Mouse (Mus musculus) mouse embryonic stem cell (cell line): Measurements from ENCODE around the gene Rnps1.
"Not testable (repeated sequence)": the region's sequence is repeated elsewhere in the genome, so short reads cannot be mapped to it uniquely, and the experiment has no call there.

ENCODE experiments used
- in situ Hi-C, 2 experiments: fragments of 300-500 bp; cut with MboI; formaldehyde crosslinking; loops; 1 replicate in 1 of 2; 3 replicates in 1 of 2; pipeline ENCODE4 v1.14.3; 2019 to 2020; ENCODE audit warnings: low sequenced_read_pairs in 2 of 2, low pct_unique_long_range_greater_than_20kb in 1 of 2, mixed read lengths in 1 of 2; ENCODE audit not compliant: unreplicated experiment in 1 of 2

The Rnps1 gene

DNA sequence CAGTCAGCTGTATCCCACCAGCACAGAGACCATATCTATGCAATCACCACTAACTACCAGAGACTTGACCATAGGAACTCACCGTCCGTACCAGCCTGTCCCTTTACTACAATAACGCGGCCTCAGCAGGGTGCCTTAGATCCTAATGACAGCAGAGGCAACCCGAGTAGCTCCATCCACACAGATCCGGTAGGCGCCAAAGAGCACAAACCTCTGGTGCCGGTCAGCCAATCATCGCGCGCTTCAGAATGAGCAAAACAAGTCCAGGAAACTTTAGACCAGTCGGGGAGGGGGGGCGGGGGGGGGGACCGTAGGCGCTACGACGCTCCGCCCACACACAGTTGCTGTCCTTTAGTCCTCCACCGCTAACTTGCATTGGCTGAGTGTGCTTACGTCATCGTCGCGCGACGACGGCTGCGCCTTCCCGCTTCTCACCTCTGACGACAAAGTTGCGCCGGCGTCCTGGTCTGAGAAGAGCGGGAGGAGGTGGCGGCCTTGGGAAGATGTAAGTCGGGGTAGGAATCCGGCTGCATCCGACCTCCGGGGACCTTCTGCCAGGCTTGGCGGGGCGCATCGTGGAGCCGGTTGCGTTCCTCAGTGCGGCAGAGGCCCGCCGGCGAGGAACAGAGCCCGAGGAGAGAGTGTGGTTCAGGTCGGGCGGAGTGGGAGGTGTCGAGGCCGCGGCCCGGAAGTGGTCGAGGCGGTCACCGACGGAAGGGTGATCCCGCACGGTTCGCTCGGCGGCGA is at the start of gene Rnps1:
Gene Rnps1, plus strand, starts transcription at position 336 of the 747 bp plus-strand sequence.
- in situ Hi-C loops = no loop called here

DNA sequence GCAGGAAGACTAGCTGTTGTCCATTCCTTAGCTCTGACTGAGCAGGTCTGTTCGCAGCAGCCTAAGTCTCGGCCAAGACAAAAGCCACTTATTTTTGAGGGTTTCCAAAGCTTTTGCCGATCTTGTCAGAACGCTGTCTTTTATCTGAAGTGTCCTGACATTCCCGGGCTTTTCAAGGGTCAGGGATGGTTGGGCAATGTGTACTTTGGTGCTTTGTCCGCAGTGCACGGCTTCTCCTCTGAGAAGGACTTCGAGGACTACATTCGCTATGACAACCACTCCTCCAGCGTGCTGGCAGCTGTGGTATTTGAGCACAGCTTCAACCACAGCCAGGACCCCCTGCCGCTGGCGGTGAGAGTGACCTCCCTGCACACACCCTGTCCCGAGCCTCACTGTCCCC is 48.5 kb upstream of the Rnps1 start:
- in situ Hi-C loops = no loop called here

- in situ Hi-C loops = no loop called here
Observed at GRCm38 (mm10) chr17:24375094-24375712, 39.2 kb upstream of the Rnps1 start.

DNA sequence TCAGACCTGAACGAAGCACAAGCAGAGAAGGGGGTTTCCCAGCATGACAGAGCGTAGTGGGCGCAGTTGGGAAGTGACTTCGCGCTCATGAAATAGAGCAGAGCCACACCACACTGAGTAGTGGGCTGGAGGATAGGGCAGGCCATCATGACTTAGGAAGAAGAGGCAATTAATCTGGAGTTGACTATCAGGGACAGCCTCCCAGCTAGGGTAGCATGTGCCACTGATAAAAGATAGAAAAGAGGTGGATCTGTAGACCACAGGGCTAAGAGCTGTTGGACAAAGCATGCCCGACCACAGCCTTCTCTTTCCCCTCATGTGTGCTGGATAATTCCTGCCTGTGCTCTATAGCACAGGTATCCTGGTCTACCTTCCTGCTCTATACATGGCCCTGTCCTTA is 38.5 kb upstream of the Rnps1 start:
- in situ Hi-C loops = no loop called here

- in situ Hi-C loops = no loop called here
Observed at GRCm38 (mm10) chr17:24378496-24378895, 35.9 kb upstream of the Rnps1 start.

DNA sequence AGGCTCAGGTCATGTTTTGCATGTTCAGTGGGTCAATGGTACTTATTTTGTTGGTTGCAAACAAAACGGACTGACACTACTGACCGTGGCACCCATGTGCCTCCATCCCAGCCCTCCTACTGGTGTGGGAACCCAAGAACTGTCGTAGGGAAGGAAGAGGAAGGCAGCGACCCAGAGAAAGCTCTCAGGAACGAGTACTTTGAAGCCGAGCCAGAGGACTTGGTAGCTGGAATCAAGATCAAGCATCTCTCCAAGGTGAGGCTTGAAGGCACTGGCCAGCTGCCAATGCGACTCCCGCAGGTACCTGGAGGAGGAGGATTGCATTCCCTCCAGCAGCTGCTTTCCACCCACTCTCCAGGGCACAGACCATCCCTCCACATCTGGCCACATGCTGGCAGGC is 30.6 kb upstream of the Rnps1 start:
- in situ Hi-C loops = no loop called here

DNA sequence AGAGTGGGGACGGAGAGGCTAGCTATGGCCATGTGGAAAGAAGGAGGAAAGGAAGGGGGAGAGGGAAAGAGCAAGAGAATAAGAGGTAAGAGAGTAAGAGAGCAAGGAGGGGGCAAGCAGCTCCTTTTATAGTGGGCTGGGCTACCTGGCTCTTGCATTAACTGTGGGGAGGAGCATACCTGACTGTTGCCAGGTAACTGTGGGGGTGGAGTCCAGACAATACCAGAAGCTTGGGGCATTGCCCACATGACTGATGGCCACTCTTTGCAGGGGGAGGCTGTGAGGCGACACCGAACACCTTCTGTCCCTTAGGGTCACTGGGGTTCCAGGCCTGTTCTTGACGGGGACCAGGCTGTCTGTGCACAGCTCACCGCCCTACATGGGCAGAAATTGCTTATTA is 25.7 kb upstream of the Rnps1 start:
- in situ Hi-C loops = no loop called here

DNA sequence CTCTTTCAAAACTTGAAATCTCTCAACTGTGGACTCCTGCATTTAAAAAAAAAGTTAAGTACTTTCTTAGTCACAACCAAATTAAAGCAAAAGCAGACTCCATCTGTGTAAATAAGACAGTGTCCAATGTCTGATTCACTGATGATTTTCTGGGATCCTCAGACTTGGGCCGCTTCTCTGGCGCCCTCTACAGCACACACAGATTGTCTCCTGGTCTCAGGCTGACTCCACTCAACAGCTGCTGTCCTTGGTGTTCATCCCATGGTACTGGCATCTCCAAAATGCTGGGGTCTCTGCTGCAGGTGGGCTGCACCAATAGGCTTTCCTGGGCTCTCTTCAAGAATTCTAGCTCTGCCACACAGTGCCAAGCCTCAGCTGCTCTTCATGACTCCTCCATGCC is 24.5 kb upstream of the Rnps1 start:
- in situ Hi-C loops = no loop called here

- in situ Hi-C loops = no loop called here
Observed at GRCm38 (mm10) chr17:24391149-24391548, 23.2 kb upstream of the Rnps1 start.

DNA sequence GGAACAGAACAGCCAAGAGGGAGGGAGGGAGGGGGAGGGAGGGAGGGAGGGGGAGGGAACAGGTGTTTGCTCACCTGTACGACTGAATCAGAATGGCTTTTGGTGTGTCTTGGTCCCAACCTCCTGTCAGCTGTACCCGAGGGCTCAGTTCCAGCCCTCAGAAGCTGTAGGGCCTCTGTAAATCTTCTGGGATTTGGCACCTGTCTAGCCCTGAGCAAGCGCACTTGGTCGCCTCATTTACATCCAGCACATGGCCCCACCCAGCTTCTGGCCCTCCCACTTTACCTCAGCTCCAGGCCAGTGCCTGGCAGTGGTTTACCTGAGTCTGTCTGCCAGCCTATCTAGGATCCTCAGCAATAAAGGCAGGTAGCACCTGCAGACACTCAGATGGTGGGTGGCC is 20.8 kb upstream of the Rnps1 start:
- in situ Hi-C loops = no loop called here

GRCm38 (mm10) chr17:24394456-24394855 is 19.9 kb upstream of the Rnps1 start:
- in situ Hi-C loops = no loop called here

GRCm38 (mm10) chr17:24402371-24402770 is 12.0 kb upstream of the Rnps1 start:
- in situ Hi-C loops = no loop called here

DNA sequence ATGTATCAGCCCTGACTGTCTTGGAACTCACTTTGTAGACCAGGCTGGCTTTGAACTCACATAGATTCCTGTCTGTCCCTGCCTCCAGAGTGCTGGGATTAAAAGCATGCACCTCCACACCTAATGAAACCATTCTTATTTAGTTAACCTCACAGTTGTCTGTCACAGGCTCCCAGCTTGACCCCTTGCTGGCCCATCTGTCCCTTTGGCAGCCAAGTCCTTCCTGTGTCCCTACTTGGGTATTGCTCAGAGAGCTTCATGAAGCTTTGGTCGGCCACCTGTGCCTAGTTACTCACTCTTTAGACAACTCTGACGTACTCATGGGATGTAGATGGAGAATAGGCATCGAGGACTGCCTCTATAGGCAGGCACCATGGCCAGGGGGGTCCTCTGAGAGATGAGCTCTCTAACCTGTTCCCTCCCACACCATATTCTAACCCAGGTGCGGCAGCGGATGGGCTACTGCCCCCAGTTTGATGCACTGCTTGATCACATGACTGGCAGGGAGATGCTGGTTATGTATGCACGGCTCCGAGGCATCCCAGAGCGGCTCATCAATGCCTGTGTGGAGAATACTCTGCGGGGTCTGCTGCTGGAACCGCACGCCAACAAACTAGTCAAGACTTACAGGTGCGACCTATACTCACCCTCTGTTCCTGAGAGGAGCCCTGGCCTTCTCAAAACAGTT is 7.1 kb upstream of the Rnps1 start:
- in situ Hi-C loops = no loop called here

GRCm38 (mm10) chr17:24413557-24414211 is 681 bp upstream of the Rnps1 start:
- in situ Hi-C loops = no loop called here

- in situ Hi-C loops = no loop called here
Observed at GRCm38 (mm10) chr17:24415011-24415410, 646 bp downstream of the Rnps1 start.

DNA sequence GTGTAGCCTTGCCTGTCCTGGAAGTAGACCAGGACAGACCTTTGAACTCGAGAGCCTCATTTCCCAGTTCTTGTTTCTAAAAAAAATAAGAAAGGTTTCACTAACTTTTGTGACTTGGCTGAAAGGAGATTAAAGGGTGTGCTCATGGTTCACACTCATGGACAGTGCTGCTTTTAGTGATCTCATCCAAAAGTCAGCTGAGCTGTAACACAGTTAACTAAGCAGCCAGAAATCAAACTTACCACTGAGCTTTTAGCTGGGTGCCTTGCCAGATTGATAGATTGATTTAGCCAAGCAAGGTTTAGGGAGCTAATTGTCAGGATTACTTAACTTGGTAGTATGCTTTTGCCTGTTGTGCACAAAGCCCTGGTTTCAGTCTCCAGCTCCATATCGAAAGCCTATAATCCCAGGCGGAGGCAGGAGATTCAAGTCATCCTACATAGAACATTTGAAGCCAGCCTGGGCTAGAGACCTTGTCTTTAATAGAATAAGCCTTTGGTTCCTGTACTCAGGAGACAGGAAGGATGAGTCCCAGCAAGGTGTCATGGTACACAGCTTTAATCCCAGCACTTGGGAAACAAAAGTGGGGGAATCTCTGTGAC is 1.8 kb downstream of the Rnps1 start:
- in situ Hi-C loops = no loop called here

DNA sequence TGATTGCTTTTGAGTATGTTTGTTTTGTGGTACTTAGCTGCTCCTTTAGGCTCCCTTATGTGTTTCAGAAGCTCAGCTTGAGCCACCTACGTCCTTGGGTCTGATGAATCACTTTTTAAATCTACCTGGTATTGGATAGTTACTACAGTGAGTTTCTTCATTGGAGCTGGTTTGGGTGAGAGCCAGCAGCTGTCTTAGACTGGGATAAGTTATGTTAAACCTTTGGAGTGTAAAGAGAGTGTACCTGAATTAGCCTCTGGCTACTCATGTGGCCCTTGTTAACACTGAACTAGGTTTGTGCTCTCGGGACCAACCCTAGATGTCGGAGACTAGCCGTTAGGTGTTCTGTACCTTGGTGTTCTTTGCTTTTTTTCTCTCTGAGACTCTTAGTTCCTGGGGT is 8.7 kb downstream of the Rnps1 start:
- in situ Hi-C loops = no loop called here

DNA sequence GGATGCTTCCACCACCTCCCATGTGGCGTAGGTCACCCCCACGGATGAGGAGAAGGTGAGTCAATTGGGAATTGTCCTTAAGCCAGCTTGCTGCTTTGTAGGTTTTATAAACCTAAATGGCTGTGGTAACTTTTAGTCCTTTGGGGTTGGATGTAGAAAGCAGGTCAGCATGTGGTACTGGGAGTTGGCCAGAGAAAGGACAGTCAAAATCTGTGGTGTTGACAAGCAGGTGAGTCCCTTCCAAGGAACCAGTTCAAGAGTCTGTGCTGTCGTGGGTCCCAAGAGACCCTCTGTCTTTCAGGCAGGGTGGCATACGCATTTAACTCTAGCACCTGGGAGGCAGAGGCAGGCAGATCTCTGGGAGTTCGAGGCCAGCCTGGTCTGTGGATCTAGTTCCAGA is 10.1 kb downstream of the Rnps1 start:
- in situ Hi-C loops = no loop called here

DNA sequence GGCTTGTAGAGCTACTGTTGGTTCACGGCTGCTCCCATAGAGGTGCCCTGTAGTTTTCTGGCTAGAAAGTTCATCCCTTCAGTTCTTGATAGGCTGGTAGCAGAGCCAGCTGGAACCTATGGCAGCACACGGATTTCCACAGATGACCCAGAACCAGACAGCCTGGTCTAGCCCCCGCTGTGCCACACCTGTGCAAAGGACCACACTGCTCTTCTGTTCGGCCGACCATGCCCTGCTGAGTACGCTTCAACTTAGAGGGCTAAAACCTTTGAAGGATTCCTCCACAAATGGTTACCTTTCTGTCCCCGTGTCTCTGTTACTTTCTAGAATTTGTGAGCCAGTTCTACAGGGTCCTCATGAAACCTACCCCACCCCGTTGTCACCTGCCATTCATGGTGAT is 11.0 kb downstream of the Rnps1 start:
- in situ Hi-C loops = not testable (repeated sequence)
